14 mouse cellular contexts compared by ENCODE assay signal in the genomic region with DNA sequence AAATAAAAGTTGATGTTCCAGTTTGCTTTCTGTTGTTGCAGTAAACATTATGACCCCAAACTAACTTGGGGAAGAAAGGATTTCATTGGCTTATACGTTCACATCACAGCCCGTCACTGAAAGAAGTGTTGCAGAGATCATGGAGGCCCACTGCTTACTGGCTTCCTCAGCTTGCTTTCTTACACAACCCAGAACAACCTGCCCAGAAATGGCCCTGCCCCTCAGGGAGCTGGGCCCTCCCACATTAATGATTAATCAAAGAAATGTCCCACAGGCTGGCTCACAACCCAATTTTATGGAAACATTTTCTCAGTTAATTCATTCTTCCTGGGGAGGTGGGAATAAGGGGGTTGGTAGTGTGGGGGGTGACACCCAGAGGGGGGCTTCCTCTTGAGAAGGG. TPM values are rescaled to one million over a fixed set of nuclear protein-coding genes. Genes with fewer than 3 reads are reported as not detected.
DNase-seq lines count a peak whose midpoint lies in the region; ATAC-seq and TF ChIP-seq lines count a peak whose summit lies in the region.
"Had no signal": no experiment of that assay in that cellular context is flagged by ENCODE, and none has a peak within 500 bp of the region (broad histone marks: within the 10 kb centered on the region; RNA-seq: fewer than 3 reads in every experiment).

No protein-coding gene starts in this region.

- 0 out of 2 replicates have a peak overlapping the region, but pooled peaks have one; percentile 7 for H3K27ac ChIP-seq in liver, adult 2 months (replicated peaks; ENCODE audit: insufficient read depth, low read depth, low read length)
- H3K27ac ChIP-seq in liver, embryonic 11.5 days (ENCODE audit: low read depth, low read length): no peak overlapping the region
- H3K27ac ChIP-seq in intestine, embryonic 14.5 days (ENCODE audit: low read depth): no peak overlapping the region
- H3K27ac ChIP-seq in liver, postnatal 0 days (ENCODE audit: low read depth): no peak overlapping the region; the same call in 1 of the 2 replicates
- H3K27ac ChIP-seq: embryonic facial prominence, embryonic 15.5 days; forebrain, embryonic 12.5 days; hindbrain, embryonic 10.5 days; lung, embryonic 15.5 days; neural tube, embryonic 15.5 days had no signal

- no peaks in the 10 kb centered on the region for H3K27me3 ChIP-seq in liver, adult 2 months (ENCODE audit: control insufficient read depth, insufficient read depth, low read length)
- H3K27me3 ChIP-seq in liver, embryonic 11.5 days (replicated peaks; ENCODE audit: control insufficient read depth, insufficient read depth, low read length): no peaks in the 10 kb centered on the region
- H3K27me3 ChIP-seq in intestine, embryonic 14.5 days (replicated peaks; ENCODE audit: control insufficient read depth, insufficient read depth, low read length): no peaks in the 10 kb centered on the region
- H3K27me3 ChIP-seq in liver, postnatal 0 days (ENCODE audit: insufficient read depth, low read length): no peaks in the 10 kb centered on the region
- H3K27me3 ChIP-seq: embryonic facial prominence, embryonic 15.5 days; forebrain, embryonic 12.5 days; lung, embryonic 15.5 days; neural tube, embryonic 15.5 days had no signal

- no peak overlapping the region for H3K4me3 ChIP-seq in liver, adult 2 months (ENCODE audit: insufficient read depth, low read depth, low read length)
- no peak overlapping the region for H3K4me3 ChIP-seq in liver, embryonic 11.5 days (ENCODE audit: low read depth, low read length)
- H3K4me3 ChIP-seq in intestine, embryonic 14.5 days (ENCODE audit: low read depth, low read length): no peak overlapping the region
- no peak overlapping the region for H3K4me3 ChIP-seq in liver, postnatal 0 days (ENCODE audit: low read depth, low read length)
- H3K4me3 ChIP-seq: embryonic facial prominence, embryonic 15.5 days; forebrain, embryonic 12.5 days; hindbrain, embryonic 10.5 days; lung, embryonic 15.5 days; neural tube, embryonic 15.5 days had no signal

- WGBS in liver, adult 2 months: 22% methylated on average over 2 of the region's 2 CpGs
- 88% methylated on average over 2 of the region's 2 CpGs for WGBS in liver, embryonic 11.5 days
- 73% methylated on average over 2 of the region's 2 CpGs for WGBS in intestine, embryonic 14.5 days
- WGBS in liver, postnatal 0 days (ENCODE audit: insufficient replicate concordance): 59% methylated on average over 2 of the region's 2 CpGs

- TF ChIP-seq CTCF in liver, adult 2 months (IDR thresholded peaks at IDR 0.05; ENCODE audit: low read depth, low read length): no peak
- TF ChIP-seq CTCF in liver, postnatal 0 days (IDR thresholded peaks at IDR 0.05; ENCODE audit: low read depth): no peak

- no peak for TF ChIP-seq POLR2A in liver, adult 2 months (IDR thresholded peaks at IDR 0.05; ENCODE audit: extremely low read depth, insufficient read depth, low read length)

- no peak overlapping the region for H3K4me2 ChIP-seq in liver, embryonic 11.5 days
- no peak overlapping the region for H3K4me2 ChIP-seq in intestine, embryonic 14.5 days (ENCODE audit: low read length)
- H3K4me2 ChIP-seq in liver, postnatal 0 days (ENCODE audit: low read depth, low read length): no peak overlapping the region
- H3K4me2 ChIP-seq: embryonic facial prominence, embryonic 15.5 days; forebrain, embryonic 12.5 days; lung, embryonic 15.5 days; neural tube, embryonic 15.5 days had no signal

- no peaks in the 10 kb centered on the region for H3K9me3 ChIP-seq in liver, embryonic 11.5 days (ENCODE audit: control insufficient read depth, low read length)
- H3K9me3 ChIP-seq in intestine, embryonic 14.5 days (ENCODE audit: control insufficient read depth, low read length): no peaks in the 10 kb centered on the region
- H3K9me3 ChIP-seq in liver, postnatal 0 days (ENCODE audit: low read length): no peaks in the 10 kb centered on the region
- H3K9me3 ChIP-seq: embryonic facial prominence, embryonic 15.5 days; forebrain, embryonic 12.5 days; hindbrain, embryonic 10.5 days; lung, embryonic 15.5 days; neural tube, embryonic 15.5 days had no signal

- no peak for ATAC-seq in liver, embryonic 11.5 days (replicated peaks; ENCODE audit: low FRiP score)
- ATAC-seq in intestine, embryonic 14.5 days (replicated peaks; ENCODE audit: low FRiP score, low TSS enrichment, low read depth): 0 out of 2 replicates have a peak, but pooled peaks have one; percentile 47
- ATAC-seq in liver, postnatal 0 days: peak; percentile 94

- peaks cover 18% of the 10 kb centered on the region for H3K79me2 ChIP-seq in liver, adult 2 months (ENCODE audit: control insufficient read depth, insufficient read depth, low read length)

- DNase-seq in liver, adult 2 months (ENCODE audit: extremely low read depth, low read depth, low spot score): peak; percentile 81
- no peak for DNase-seq in liver, embryonic 11.5 days (ENCODE audit: low spot score)
- DNase-seq in intestine, embryonic 14.5 days (ENCODE audit: low spot score): no peak
- peak; percentile 82 for DNase-seq in kidney, adult 9 months
- DNase-seq in liver, postnatal 0 days: peak; percentile 33
- DNase-seq in natural killer cell, adult 2 months (ENCODE audit: low spot score in 2 of 2): no peak
- DNase-seq in urinary bladder, postnatal 10 days (ENCODE audit: low spot score): no peak
- DNase-seq: cerebellum, adult 9-10 months; retina, postnatal 1 day had no signal

- TF ChIP-seq EP300 in liver, postnatal 0 days (IDR thresholded peaks at IDR 0.05; ENCODE audit: low read depth): no peak

- H3K36me3 ChIP-seq in liver, adult 2 months (ENCODE audit: control insufficient read depth, insufficient read depth, low read length): peaks cover 63% of the 10 kb centered on the region
- peaks cover 38% of the 10 kb centered on the region for H3K36me3 ChIP-seq in liver, embryonic 11.5 days (ENCODE audit: control insufficient read depth, insufficient read depth, low read length)
- peaks cover 92% of the 10 kb centered on the region for H3K36me3 ChIP-seq in intestine, embryonic 14.5 days (ENCODE audit: control insufficient read depth, insufficient read depth, low read length)
- H3K36me3 ChIP-seq in liver, postnatal 0 days (replicated peaks; ENCODE audit: insufficient read depth, low read length): peaks cover 54% of the 10 kb centered on the region

- peaks cover 16% of the 10 kb centered on the region; the same call in 1 of the 2 replicates for H3K4me1 ChIP-seq in liver, adult 2 months (ENCODE audit: control insufficient read depth, insufficient read depth, low read length)
- no peaks in the 10 kb centered on the region for H3K4me1 ChIP-seq in liver, embryonic 11.5 days (replicated peaks; ENCODE audit: control insufficient read depth, insufficient read depth, low read length)
- H3K4me1 ChIP-seq in intestine, embryonic 14.5 days (replicated peaks; ENCODE audit: control insufficient read depth, insufficient read depth, low read length): no peaks in the 10 kb centered on the region
- H3K4me1 ChIP-seq in liver, postnatal 0 days (ENCODE audit: insufficient read depth): 0 out of 2 replicates have a peak, but pooled peaks cover 4% of the 10 kb centered on the region
- H3K4me1 ChIP-seq: embryonic facial prominence, embryonic 15.5 days; forebrain, embryonic 12.5 days; hindbrain, embryonic 10.5 days; lung, embryonic 15.5 days; neural tube, embryonic 15.5 days had no signal

- no peak overlapping the region for H3K9ac ChIP-seq in liver, adult 2 months (ENCODE audit: low read depth, low read length)
- no peak overlapping the region for H3K9ac ChIP-seq in liver, embryonic 11.5 days (ENCODE audit: low read depth, low read length)
- no peak overlapping the region for H3K9ac ChIP-seq in intestine, embryonic 14.5 days (ENCODE audit: low read length)
- H3K9ac ChIP-seq in liver, postnatal 0 days (replicated peaks): no peak overlapping the region
- H3K9ac ChIP-seq: embryonic facial prominence, embryonic 15.5 days; forebrain, embryonic 12.5 days; lung, embryonic 15.5 days; neural tube, embryonic 15.5 days had no signal

RNA-seq across cellular contexts. Expression of gene Txndc5, which starts 13.2 kb away (rescaled TPM):
- 126 and 160 TPM in 2 replicates for total RNA-seq in liver, adult 2 months (2014; rRNA removed)
- polyA plus RNA-seq in liver, adult 2 months (2012; rRNA removed): 97.9 and 104 TPM in 2 replicates
- polyA plus RNA-seq in liver, embryonic 11.5 days (2014; fragmentation: Nextera tagmentation; extraction: Ambion mirVana): 158 and 171 TPM in 2 replicates
- polyA plus RNA-seq in intestine, embryonic 14.5 days (2014; fragmentation: Nextera tagmentation; extraction: Ambion mirVana): 261 and 275 TPM in 2 replicates
- polyA plus RNA-seq in liver, postnatal 0 days (2015; fragmentation: Nextera tagmentation; extraction: Ambion mirVana): 80.6 and 87.0 TPM in 2 replicates

Comparison
In these comparisons a context has a peak if more than half of its experiments do, and no peak if none do; other contexts are left out.
1. DNase-seq: peak in liver, adult 2 months (single experiment), kidney, adult 9 months (single experiment) and liver, postnatal 0 days (single experiment); none in liver, embryonic 11.5 days (single experiment), intestine, embryonic 14.5 days (single experiment), natural killer cell, adult 2 months (0 of 2) and urinary bladder, postnatal 10 days (single experiment).